Mouse (Mus musculus): ENCODE data around the gene Spag16.

Spag16 gene

GRCm38 (mm10) chr1:70442209-70443080 lies 615.7 kb downstream of the Spag16 start:
- DNase-seq (ENCODE audit: low spot score) = no peak

GRCm38 (mm10) chr1:70479864-70480263 lies 653.1 kb downstream of the Spag16 start:
- no peak for DNase-seq (ENCODE audit: low spot score)

- DNase-seq (ENCODE audit: low spot score) = no peak
Observed at GRCm38 (mm10) chr1:70518918-70519317, 692.1 kb downstream of the Spag16 start.

GRCm38 (mm10) chr1:70527134-70527533 lies 700.4 kb downstream of the Spag16 start:
- DNase-seq (ENCODE audit: low spot score) = no peak

- DNase-seq (ENCODE audit: low spot score) = no peak
Observed at GRCm38 (mm10) chr1:70529771-70530170, 703.0 kb downstream of the Spag16 start.

- DNase-seq (ENCODE audit: low spot score) = no peak
Observed at GRCm38 (mm10) chr1:70551839-70552238, 725.1 kb downstream of the Spag16 start.

- DNase-seq (ENCODE audit: low spot score) = no peak
Observed at GRCm38 (mm10) chr1:70621805-70622204, 795.0 kb downstream of the Spag16 start.

GRCm38 (mm10) chr1:70624803-70625460 lies 798.2 kb downstream of the Spag16 start:
- no peak for DNase-seq (ENCODE audit: low spot score)

- no peak for DNase-seq (ENCODE audit: low spot score)
Observed at GRCm38 (mm10) chr1:70652719-70653118, 825.9 kb downstream of the Spag16 start.

GRCm38 (mm10) chr1:70692529-70692928 lies 865.8 kb downstream of the Spag16 start:
- DNase-seq (ENCODE audit: low spot score) = no peak

GRCm38 (mm10) chr1:70700270-70700669 lies 873.5 kb downstream of the Spag16 start:
- DNase-seq (ENCODE audit: low spot score) = no peak

- DNase-seq (ENCODE audit: low spot score) = no peak
Observed at GRCm38 (mm10) chr1:70703934-70704333, 877.2 kb downstream of the Spag16 start.

GRCm38 (mm10) chr1:70705821-70706220 lies 879.1 kb downstream of the Spag16 start:
- no peak for DNase-seq (ENCODE audit: low spot score)

GRCm38 (mm10) chr1:70725045-70725444 lies 898.3 kb downstream of the Spag16 start:
- DNase-seq (ENCODE audit: low spot score) = no peak

- peak; percentile 7 for DNase-seq (ENCODE audit: low spot score)
Observed at GRCm38 (mm10) chr1:70725655-70726066, 898.9 kb downstream of the Spag16 start, which contains the start of gene Vwc2l. Vwc2l (plus strand) TSS chr1:70725715.

Data from adipocyte (in vitro differentiated cells).